Mouse (Mus musculus) c-Kit-positive CD71-positive TER-119-negative erythroid progenitor cells, embryonic 14.5 days (primary cell): ENCODE data around the gene Pcolce2.
"Not testable (repeated sequence)": the region's sequence is repeated elsewhere in the genome, so short reads cannot be mapped to it uniquely, and the experiment has no call there.

Source experiments
- DNase-seq: peaks from one replicate; pipeline ENCODE4 v3.0.0-alpha.2; 2013; ENCODE audit warnings: low read depth

Pcolce2 gene

GRCm38 (mm10) chr9:95637271-95638181 is at the start of gene Pcolce2:
Gene Pcolce2 (plus strand): TSS chr9:95637601.
- DNase-seq, result no peak

GRCm38 (mm10) chr9:95588070-95588469 is 49.3 kb upstream of the Pcolce2 start:
- DNase-seq, result no peak

- no peak for DNase-seq
These were observed 43.1 kb upstream of the Pcolce2 start for GRCm38 (mm10) chr9:95594291-95594690.

- no peak for DNase-seq
These were observed 39.8 kb upstream of the Pcolce2 start for GRCm38 (mm10) chr9:95597466-95598178.

DNA sequence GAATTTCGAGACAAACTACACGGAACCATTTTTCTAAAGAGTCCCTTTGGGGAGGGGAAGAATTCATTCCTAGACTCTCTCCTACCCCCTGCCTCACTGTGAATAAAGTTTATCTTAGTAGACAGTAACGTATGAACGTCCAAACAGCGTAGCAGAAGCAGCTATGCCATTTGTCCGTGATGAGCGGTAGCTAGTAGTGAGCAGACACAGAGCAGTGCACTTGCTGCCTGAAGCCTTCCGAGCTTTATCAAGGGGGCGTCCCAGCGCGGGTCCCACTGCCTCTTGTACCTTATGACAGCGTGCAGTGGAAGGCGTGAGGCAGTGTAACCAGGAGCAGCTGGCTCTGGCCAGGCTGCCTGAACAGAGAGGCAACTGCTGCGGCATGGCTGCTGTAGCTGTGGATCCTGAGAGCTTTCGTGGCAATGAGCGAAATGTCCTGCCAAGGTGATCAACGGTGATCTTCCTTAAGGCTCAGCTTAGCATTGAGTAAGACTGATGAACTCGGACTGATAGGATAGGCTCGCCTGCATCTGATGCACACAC is 39.2 kb upstream of the Pcolce2 start:
- no peak for DNase-seq

DNA sequence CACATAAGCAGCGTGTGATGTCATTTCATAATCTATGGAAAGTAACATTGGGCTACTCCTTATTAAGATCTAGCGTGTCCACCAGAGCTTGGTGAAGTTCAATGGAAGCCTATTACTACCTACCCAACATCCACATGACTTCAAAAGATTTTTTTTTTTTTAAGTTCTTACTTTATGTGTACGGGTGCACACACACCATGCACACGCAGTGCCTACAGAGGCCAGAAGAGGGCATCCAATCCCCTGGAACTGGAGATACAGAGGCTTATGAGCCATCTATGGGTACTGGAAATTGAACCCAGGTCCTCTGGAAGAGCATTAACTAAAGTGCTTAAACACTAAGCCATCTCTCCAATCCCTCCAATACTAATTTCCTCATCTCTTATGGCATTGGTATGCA is 38.0 kb upstream of the Pcolce2 start:
- DNase-seq, result no peak

DNA sequence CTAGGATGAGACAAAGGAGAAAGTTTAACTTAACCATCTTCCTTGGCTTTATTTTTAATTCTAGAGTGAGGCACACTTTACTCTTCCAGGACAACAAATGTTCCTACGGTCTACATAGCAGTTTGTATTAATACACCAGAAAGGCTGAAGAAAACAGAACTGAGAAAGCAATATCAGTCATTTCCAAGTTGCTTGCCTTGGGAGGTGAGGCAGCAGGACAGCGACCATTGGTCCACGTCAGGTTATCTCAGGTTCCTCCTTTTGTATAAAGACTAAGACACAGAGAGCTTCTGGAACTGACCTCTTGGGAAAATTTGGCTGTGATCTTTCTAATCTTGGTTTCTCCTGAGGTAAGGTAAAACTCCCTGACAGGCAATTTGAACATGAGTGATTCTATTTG is 34.6 kb upstream of the Pcolce2 start:
- DNase-seq, result no peak

DNA sequence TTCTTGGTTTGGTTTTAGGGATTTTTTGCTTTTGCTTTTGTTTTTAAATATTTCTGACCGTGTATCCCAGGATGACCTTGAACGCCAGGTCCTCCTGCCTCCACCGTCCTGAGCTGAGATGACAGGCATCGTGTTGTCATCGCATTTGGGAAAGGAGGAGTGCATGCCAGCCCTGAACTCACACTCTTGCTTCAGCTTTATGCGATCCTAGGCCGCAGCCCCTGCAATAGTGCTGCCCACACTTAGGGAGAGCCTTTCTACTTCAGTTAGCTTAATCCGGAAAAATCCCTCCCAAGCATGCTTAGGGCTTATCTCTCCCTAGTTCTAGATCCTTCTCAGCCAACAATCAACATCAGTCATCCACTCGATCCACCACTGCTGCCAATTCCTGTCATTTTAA is 34.1 kb upstream of the Pcolce2 start:
- no peak for DNase-seq

DNA sequence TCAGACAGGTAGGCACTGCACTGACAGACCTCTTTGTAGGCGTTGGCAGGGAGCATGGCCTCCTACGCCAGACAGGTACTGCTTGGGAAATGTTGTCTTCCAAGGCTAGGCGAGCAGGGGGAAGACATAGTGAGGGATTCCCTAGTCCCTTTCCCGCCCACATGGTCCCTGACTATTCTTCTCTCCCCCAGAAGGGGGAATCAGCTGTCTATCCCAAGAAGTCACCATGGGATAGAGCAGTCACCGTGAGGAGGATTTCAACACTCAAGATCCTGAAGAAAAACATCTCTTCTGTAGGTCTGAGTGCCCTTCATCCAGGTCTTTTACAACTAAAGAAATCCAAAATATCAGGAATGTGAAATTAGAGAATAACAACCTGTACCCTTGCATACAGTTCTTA is 30.2 kb upstream of the Pcolce2 start:
- no peak for DNase-seq

DNA sequence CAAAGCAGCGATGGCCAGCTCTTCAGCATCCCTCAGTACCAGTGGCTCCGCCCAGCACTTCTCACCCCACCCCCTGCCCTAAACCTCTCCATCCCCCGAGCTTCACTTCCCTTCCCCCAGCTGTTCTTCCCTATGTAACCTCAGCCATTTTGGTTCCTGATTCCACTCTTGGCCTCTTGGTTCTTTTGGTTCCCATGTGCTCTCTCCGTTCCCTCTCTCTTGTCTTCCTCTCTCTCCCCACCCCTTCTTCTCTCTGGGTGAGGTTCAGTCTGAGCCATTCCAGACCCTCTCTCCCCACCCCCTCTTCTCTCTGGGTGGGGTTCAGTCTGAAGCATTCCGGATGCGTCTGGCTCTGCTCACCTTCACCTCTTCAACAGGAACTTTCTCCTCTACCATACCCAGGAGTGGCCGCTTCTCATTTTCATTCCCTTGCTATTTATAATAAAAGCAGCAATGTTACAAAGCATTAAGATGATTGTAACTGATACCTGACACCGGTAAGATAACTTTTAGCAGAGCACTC is 25.1 kb upstream of the Pcolce2 start:
- no peak for DNase-seq

- no peak for DNase-seq
These were observed 23.8 kb upstream of the Pcolce2 start for GRCm38 (mm10) chr9:95613426-95614127.

- DNase-seq, result no peak
These were observed 22.4 kb upstream of the Pcolce2 start for GRCm38 (mm10) chr9:95614861-95615615.

DNA sequence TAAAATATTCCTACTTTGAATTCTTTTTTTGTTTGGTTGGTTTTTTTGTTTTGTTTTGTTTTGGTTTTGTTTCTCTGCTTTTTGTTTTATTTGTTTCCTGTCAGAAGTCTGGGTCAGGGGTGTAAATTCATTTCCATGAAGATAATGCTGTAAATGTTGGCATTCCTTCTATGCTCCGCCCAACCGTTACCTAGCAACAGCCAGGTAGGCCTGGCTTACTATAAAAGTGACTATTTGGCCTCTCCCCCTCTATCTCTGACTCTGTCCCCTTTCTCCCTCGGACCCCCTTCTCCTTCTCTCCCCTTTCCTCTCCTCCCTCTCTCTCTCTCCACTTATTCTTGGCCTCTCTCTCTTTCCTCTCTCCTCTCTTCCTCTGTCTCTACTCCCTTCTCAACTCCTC is 21.4 kb upstream of the Pcolce2 start:
- DNase-seq, result no peak

GRCm38 (mm10) chr9:95618572-95618971 is 18.8 kb upstream of the Pcolce2 start:
- no peak for DNase-seq

- no peak for DNase-seq
These were observed 13.3 kb upstream of the Pcolce2 start for GRCm38 (mm10) chr9:95624072-95624471.

GRCm38 (mm10) chr9:95628439-95628948 is 8.9 kb upstream of the Pcolce2 start:
- DNase-seq, result no peak

DNA sequence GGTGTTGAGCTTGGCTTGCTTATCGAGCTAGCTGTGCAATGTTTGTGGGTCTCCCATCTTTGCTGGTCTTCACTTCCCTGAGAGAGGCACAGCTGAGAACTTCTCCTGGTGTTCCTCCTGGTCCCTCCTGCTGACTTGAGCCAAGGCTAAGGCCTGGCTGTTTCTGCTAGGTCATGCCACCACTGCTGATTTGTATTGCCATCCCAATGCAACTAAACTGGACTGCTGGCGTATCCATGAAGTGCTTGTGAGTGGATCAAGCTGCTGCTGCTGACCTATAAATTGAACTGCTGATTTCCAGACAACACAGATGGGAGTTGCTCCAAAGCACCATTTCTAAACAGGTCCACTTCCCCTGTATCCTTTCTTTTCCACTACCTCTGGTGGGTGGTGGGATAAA is 7.8 kb upstream of the Pcolce2 start:
- DNase-seq, result not testable (repeated sequence)

- no peak for DNase-seq
These were observed 1.0 kb upstream of the Pcolce2 start for GRCm38 (mm10) chr9:95636395-95636794.

GRCm38 (mm10) chr9:95639919-95640318 is 2.5 kb downstream of the Pcolce2 start:
- no peak for DNase-seq

- no peak for DNase-seq
These were observed 8.5 kb downstream of the Pcolce2 start for GRCm38 (mm10) chr9:95645926-95646325.

DNA sequence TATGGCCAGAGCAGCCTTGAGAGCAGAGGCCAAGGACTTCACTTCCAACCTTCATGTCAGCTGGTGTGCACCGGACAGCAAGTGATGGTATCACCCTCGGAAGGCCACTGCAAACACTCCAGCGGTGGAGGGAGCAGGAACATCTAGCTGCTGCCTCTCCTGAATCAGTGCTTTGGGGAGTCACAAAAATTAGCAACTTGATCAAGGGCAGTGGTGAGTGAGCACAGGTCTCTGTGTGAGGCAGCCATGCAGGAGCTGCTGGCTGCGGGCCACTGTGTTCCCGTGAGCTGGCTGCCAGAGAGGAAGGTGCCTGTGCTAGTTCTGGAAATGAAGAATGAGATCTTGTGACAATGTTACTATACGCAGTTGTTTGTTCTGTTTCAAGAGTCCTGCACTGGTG is 16.0 kb downstream of the Pcolce2 start:
- no peak for DNase-seq
